Mouse (Mus musculus) E14TG2a.4 (cell line): ENCODE measurements around the gene Lfng.

Experiments used
- CTCF ChIP-seq: conservative IDR thresholded peaks from 2 replicates; pipeline ENCODE4 v1.5.1; 2014; ENCODE audit warnings: low read length
- POU5F1 ChIP-seq: IDR thresholded peaks from 2 replicates; pipeline ENCODE4 v1.6.1; 2014; ENCODE audit warnings: low read length, borderline replicate concordance

DNA sequence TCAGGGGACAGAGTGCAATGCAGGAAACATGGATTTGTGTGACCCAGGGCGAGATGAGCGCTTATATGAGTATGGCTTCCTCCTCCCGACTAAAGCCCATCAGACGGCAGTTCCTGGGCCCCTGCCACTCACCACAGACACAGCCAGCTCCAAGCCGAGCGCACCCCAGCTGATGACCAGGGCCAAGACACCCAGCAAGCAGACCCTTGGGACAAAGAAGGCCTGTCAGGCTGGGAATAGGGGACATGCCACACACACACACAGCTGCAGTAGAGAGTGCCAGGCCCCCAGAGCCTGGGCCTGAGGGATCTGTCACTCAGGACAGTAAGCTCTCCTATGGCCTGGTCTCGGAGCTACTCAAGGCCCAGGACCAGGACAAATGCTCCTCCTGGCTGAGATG lies 26.3 kb downstream of the Lfng start:
- no peak for TF ChIP-seq CTCF
- TF ChIP-seq POU5F1 = no peak
